Mouse (Mus musculus) embryonic facial prominence, embryonic 12.5 days (tissue): ENCODE results near the gene Pcbp1. TPM values are rescaled to one million over a fixed set of nuclear protein-coding genes. Genes with fewer than 3 reads are reported as not detected.
"Not testable (repeated sequence)": the region's sequence is repeated elsewhere in the genome, so short reads cannot be mapped to it uniquely, and the experiment has no call there.

Experiments
- ATAC-seq: fragments of 200-750 bp; cut with Nextera tagmentation; 2 replicates; pipeline ENCODE4 v1.8.0; 2017; ENCODE audit not compliant: insufficient number of reproducible peaks, insufficient read depth, low FRiP score, low TSS enrichment
- H3K27ac ChIP-seq: fragments of 300-500 bp; sonication (generic); 2 replicates; pipeline ENCODE4 v1.5.1; 2016; ENCODE audit warnings: mild to moderate bottlenecking
- H3K27me3 ChIP-seq: fragments of 300-500 bp; sonication (generic); 2 replicates; pipeline ENCODE4 v1.6.1; 2016; ENCODE audit warnings: mild to moderate bottlenecking, moderate library complexity
- H3K36me3 ChIP-seq: fragments of 300-500 bp; sonication (generic); 2 replicates; pipeline ENCODE4 v1.6.1; 2016; ENCODE audit warnings: mild to moderate bottlenecking
- H3K4me1 ChIP-seq: fragments of 300-500 bp; sonication (generic); 2 replicates; pipeline ENCODE4 v1.6.1; 2016
- H3K4me2 ChIP-seq: fragments of 300-500 bp; sonication (generic); replicated peaks from 2 replicates; pipeline ENCODE4 v1.6.1; 2016; ENCODE audit warnings: mild to moderate bottlenecking, moderate library complexity
- H3K4me3 ChIP-seq: fragments of 300-500 bp; sonication (generic); 2 replicates; pipeline ENCODE4 v1.5.1; 2016; ENCODE audit warnings: mild to moderate bottlenecking
- H3K9ac ChIP-seq: fragments of 300-500 bp; sonication (generic); 2 replicates; pipeline ENCODE4 v1.6.1; 2016; ENCODE audit warnings: mild to moderate bottlenecking, moderate library complexity
- H3K9me3 ChIP-seq: fragments of 300-500 bp; sonication (generic); 2 replicates; pipeline ENCODE4 v1.6.1; 2016; ENCODE audit warnings: mild to moderate bottlenecking, moderate library complexity
- WGBS: fragments of 180-500 bp; shearing (Covaris S2); methylation state at CpG from one replicate; pipeline ENCODE4 v1.1.7; 2016; 5-methylcytosine and 5-hydroxymethylcytosine counted together
- polyA plus RNA-seq: library from polyadenylated mRNA; unstranded; fragments of >200 nt; fragmentation: Nextera tagmentation; extraction: Ambion mirVana; gene quantifications from 2 replicates; pipeline ENCODE4 v1.2.1, GENCODE M21; 2016

Pcbp1 gene
- polyA plus RNA-seq, 1 experiment from 2014 or later = 537 TPM

- Histone ChIP-seq H3K4me3 (no peak overlapping the region), H3K4me2 (no peak overlapping the region), H3K27ac (no peak overlapping the region), H3K9me3 (no peaks in the 10 kb centered on the region), H3K36me3 (no peaks in the 10 kb centered on the region), H3K9ac (no peak overlapping the region), H3K4me1 (peaks cover 22% of the 10 kb centered on the region), H3K27me3 (no peaks in the 10 kb centered on the region)
- ATAC-seq = no peak
- WGBS = 64% methylated on average over 5 of the region's 5 CpGs
Observed at GRCm38 (mm10) chr6:86499571-86500109, 26.5 kb downstream of the Pcbp1 start.

DNA sequence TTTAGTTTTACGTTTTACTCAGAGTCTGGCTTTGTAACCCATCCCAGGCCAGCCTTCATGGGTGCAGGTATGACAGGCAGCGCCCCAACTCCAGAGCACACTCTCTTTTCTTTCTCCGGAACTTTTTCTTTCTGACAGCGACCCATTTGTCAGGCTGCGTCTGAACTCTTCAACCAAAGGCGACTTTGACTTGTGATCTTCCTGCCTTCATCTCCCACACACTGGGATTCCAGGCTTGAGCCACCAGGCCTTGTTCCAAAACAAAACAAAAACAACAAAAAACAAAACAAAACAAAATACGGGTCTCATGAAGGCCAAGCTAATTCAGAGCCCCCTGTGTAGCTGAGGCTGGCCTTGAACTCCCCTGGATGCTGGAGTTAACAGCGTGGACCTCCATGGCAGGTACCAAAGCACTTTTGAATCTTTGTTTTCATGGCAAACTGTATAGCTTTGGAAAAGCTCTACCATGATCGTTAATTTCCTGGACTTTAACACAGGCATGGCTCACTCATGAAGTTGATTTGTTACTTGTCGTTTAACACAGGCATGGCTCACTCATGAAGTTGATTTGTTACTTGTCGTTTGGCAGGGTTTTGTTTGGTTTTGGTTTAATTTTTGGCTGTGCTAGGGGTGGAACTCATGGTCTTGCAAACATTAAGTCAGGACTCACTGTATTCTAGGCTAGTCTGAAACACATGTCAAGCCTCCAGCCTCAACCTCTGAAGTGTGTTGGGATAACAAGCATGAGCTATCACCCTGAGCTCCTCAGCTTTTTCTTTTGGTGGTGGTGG, 28.0 kb downstream of the Pcbp1 start:
- 71% methylated on average over 11 of the region's 11 CpGs for WGBS
- H3K4me1 ChIP-seq = peaks cover 30% of the 10 kb centered on the region
- H3K27ac ChIP-seq = peak overlapping the region; percentile 82; the same call in 1 of the 2 replicates
- no peaks in the 10 kb centered on the region for H3K36me3 ChIP-seq
- H3K4me3 ChIP-seq = peak overlapping the region; percentile 24; the same call in 1 of the 2 replicates
- ATAC-seq = no peak
- no peak overlapping the region; the same call in 1 of the 2 replicates for H3K9ac ChIP-seq
- no peaks in the 10 kb centered on the region for H3K27me3 ChIP-seq
- peak overlapping the region; percentile 42 for H3K4me2 ChIP-seq
- no peaks in the 10 kb centered on the region for H3K9me3 ChIP-seq

GRCm38 (mm10) chr6:86497071-86497815, 28.9 kb downstream of the Pcbp1 start:
- H3K9me3 ChIP-seq = no peaks in the 10 kb centered on the region
- H3K27me3 ChIP-seq = no peaks in the 10 kb centered on the region
- 13% methylated on average over 13 of the region's 13 CpGs for WGBS
- peak overlapping the region; percentile 42 for H3K4me2 ChIP-seq
- peak overlapping the region; percentile 33; the same call in 1 of the 2 replicates for H3K9ac ChIP-seq
- peaks cover 31% of the 10 kb centered on the region for H3K4me1 ChIP-seq
- H3K27ac ChIP-seq = peak overlapping the region; percentile 82
- H3K4me3 ChIP-seq = peak overlapping the region; percentile 24
- ATAC-seq = 0 out of 2 replicates have a peak, but pooled peaks have one; percentile 43
- H3K36me3 ChIP-seq = no peaks in the 10 kb centered on the region

DNA sequence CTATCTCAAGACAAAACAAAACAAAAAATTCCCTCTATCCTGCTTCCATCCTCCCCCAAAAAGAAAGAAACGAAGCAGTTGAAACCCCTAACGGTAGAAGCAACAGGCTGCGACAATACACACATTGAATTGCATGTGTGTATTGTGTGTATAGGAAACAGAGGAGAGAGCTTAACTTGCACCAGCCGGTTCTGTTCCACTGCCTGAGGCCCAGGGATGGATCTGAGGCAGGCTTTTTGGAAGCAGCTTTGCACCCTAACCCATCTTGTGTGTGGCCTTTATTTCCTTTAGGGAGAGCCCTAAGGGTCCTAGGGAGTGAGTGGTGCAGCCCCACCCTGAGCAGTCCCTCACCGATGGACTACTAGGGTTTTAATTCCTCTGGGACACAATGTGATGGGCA, 29.5 kb downstream of the Pcbp1 start:
- Histone ChIP-seq H3K27ac (peak overlapping the region; percentile 82), H3K36me3 (no peaks in the 10 kb centered on the region), H3K27me3 (no peaks in the 10 kb centered on the region), H3K9me3 (no peaks in the 10 kb centered on the region), H3K4me2 (peak overlapping the region; percentile 42), H3K4me1 (peaks cover 31% of the 10 kb centered on the region), H3K9ac (no peak overlapping the region), H3K4me3 (no peak overlapping the region)
- WGBS = 60% methylated on average over 5 of the region's 5 CpGs
- no peak for ATAC-seq

DNA sequence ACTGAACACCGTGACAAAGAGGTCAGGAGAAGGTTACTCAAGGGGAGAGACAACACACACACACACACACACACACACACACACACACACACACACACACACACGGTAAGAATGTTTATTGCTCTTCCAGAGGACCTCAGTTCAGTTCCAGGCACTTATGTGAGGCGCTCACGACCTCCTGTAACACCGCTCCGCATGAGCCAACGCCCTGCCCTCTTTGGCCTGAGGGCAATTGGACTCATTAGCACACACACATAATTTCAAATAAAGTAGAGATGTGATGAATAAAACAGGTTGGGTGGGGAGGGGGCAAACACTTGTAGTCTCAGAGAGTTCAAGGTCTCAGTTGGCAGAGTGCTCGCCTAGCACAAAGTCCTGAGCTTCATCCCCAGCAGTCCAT, 30.0 kb downstream of the Pcbp1 start:
- Histone ChIP-seq H3K9ac (no peak overlapping the region), H3K4me1 (peaks cover 31% of the 10 kb centered on the region), H3K4me2 (no peak overlapping the region), H3K36me3 (no peaks in the 10 kb centered on the region), H3K27ac (peak overlapping the region; percentile 82), H3K9me3 (no peaks in the 10 kb centered on the region), H3K27me3 (no peaks in the 10 kb centered on the region), H3K4me3 (no peak overlapping the region)
- 72% methylated on average over 8 of the region's 8 CpGs for WGBS
- ATAC-seq = no peak

GRCm38 (mm10) chr6:86495661-86496060, 30.5 kb downstream of the Pcbp1 start:
- Histone ChIP-seq H3K27ac (no peak overlapping the region), H3K4me1 (peaks cover 31% of the 10 kb centered on the region)
- ATAC-seq = no peak

GRCm38 (mm10) chr6:86494767-86495166, 31.4 kb downstream of the Pcbp1 start:
- Histone ChIP-seq H3K4me3 (no peak overlapping the region), H3K4me1 (peaks cover 29% of the 10 kb centered on the region), H3K9me3 (no peaks in the 10 kb centered on the region), H3K36me3 (no peaks in the 10 kb centered on the region), H3K27ac (no peak overlapping the region), H3K27me3 (no peaks in the 10 kb centered on the region), H3K4me2 (no peak overlapping the region), H3K9ac (no peak overlapping the region)
- 94% methylated on average over 7 of the region's 7 CpGs for whole genome bisulfite sequencing
- ATAC-seq = no peak

More at GRCm38 (mm10) chr6:86495661-86496060, 30.5 kb downstream of the Pcbp1 start:
- Histone ChIP-seq H3K9ac (no peak overlapping the region), H3K4me2 (no peak overlapping the region), H3K4me3 (no peak overlapping the region), H3K27me3 (no peaks in the 10 kb centered on the region), H3K36me3 (no peaks in the 10 kb centered on the region), H3K9me3 (no peaks in the 10 kb centered on the region)
- 39% methylated on average over 3 of the region's 3 CpGs for WGBS

- WGBS = 48% methylated on average over 13 of the region's 13 CpGs
- Histone ChIP-seq H3K9me3 (no peaks in the 10 kb centered on the region), H3K36me3 (no peaks in the 10 kb centered on the region), H3K9ac (no peak overlapping the region), H3K27ac (peak overlapping the region; percentile 84), H3K4me1 (peaks cover 27% of the 10 kb centered on the region), H3K27me3 (no peaks in the 10 kb centered on the region), H3K4me2 (no peak overlapping the region), H3K4me3 (no peak overlapping the region)
- no peak for ATAC-seq
Observed at GRCm38 (mm10) chr6:86493469-86494263, 32.5 kb downstream of the Pcbp1 start.

DNA sequence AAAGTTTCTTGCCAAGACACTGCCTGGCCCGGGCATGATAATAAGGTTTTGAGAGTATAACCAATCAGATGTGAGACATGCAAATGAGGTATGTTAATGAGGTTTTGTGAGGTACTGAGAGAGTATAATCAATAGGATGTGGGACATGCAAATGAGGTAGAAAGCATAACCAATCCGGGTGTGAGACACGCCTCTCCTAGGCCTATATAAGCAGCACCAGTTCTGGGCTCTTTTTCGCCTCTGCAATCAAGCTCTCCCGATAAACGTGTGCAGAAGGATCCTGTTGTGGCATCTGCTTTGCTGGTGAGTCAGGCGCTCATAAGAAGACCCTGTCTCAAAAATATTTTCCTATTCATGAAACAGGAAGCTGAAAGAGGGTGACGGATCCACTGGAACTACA, 35.7 kb downstream of the Pcbp1 start:
- H3K4me3 ChIP-seq, ATAC-seq, H3K4me2 ChIP-seq, H3K27ac ChIP-seq, H3K27me3 ChIP-seq, H3K9ac ChIP-seq, H3K36me3 ChIP-seq, H3K9me3 ChIP-seq: not testable (repeated sequence)
- WGBS = 90% methylated on average over 8 of the region's 8 CpGs
- peaks cover 22% of the 10 kb centered on the region for H3K4me1 ChIP-seq

- no peak overlapping the region for H3K4me2 ChIP-seq
- 91% methylated on average over 2 of the region's 2 CpGs for WGBS
- H3K9me3 ChIP-seq = no peaks in the 10 kb centered on the region
- no peak overlapping the region for H3K4me3 ChIP-seq
- ATAC-seq = no peak
- H3K36me3 ChIP-seq = no peaks in the 10 kb centered on the region
- H3K4me1 ChIP-seq = peaks cover 22% of the 10 kb centered on the region
- no peak overlapping the region for H3K9ac ChIP-seq
- no peak overlapping the region for H3K27ac ChIP-seq
- no peaks in the 10 kb centered on the region for H3K27me3 ChIP-seq
Observed at GRCm38 (mm10) chr6:86489945-86490344, 36.2 kb downstream of the Pcbp1 start.

DNA sequence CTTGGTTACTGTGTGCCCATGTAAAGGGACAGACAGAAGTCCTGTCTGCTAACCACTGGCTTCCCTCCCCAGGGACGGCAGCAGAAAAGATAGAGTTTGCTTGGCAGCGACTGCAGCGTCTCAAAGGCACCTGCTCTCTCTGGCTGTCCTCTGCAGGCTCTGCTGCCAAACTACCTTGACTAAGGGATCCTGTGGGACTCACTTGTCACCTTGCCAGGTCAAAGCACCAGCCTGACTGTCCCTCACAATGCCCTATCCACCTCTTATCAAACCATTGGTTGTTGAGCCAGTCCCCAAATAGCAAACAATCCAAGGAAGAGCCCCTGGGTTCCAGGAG, 38.0 kb downstream of the Pcbp1 start:
- no peak for ATAC-seq
- no peak overlapping the region for H3K4me3 ChIP-seq

More for the DNA sequence above, 38.0 kb downstream of the Pcbp1 start:
- Histone ChIP-seq H3K27me3 (no peaks in the 10 kb centered on the region), H3K36me3 (no peaks in the 10 kb centered on the region), H3K4me1 (peaks cover 14% of the 10 kb centered on the region), H3K9ac (peak overlapping the region; percentile 50; the same call in 1 of the 2 replicates), H3K27ac (peak overlapping the region; percentile 93), H3K4me2 (no peak overlapping the region), H3K9me3 (no peaks in the 10 kb centered on the region)
- WGBS = 44% methylated on average over 3 of the region's 3 CpGs
